Comparison of ENCODE assay signal across 20 mouse cellular contexts in genomic region chr1:130130901-130131300, GRCm38 (mm10).
DNase-seq lines count a peak whose midpoint lies in the region; ATAC-seq lines count a peak whose summit lies in the region.
"Had no signal": no experiment of that assay in that cellular context is flagged by ENCODE, and none has a peak within 500 bp of the region (broad histone marks: within the 10 kb centered on the region; RNA-seq: fewer than 3 reads in every experiment).

No protein-coding gene starts in this region.

- peak; percentile 73 for ATAC-seq in frontal cortex, adult (ENCODE audit: low TSS enrichment)
- ATAC-seq: inflammation-experienced regulatory T-cells, adult 6 months; liver, embryonic 12.5 days; midbrain, embryonic 16.5 days had no signal

- no peaks in the 10 kb centered on the region for H3K36me3 ChIP-seq in heart, embryonic 10.5 days
- H3K36me3 ChIP-seq: embryonic facial prominence, embryonic 15.5 days; hindbrain, embryonic 13.5 days; limb, embryonic 12.5 days; liver, embryonic 12.5 days had no signal

- no peaks in the 10 kb centered on the region for H3K9me3 ChIP-seq in heart, embryonic 10.5 days
- H3K9me3 ChIP-seq: embryonic facial prominence, embryonic 15.5 days; hindbrain, embryonic 13.5 days; limb, embryonic 12.5 days; liver, embryonic 12.5 days had no signal

- no peaks in the 10 kb centered on the region for H3K4me1 ChIP-seq in heart, embryonic 10.5 days
- H3K4me1 ChIP-seq: embryonic facial prominence, embryonic 15.5 days; hindbrain, embryonic 13.5 days; limb, embryonic 12.5 days; liver, embryonic 12.5 days had no signal

- no peak overlapping the region for H3K27ac ChIP-seq in heart, embryonic 10.5 days
- H3K27ac ChIP-seq: embryonic facial prominence, embryonic 15.5 days; gastrocnemius, adult 2 months; hindbrain, embryonic 13.5 days; limb, embryonic 12.5 days; liver, embryonic 12.5 days had no signal

- no peaks in the 10 kb centered on the region for H3K27me3 ChIP-seq in heart, embryonic 10.5 days (ENCODE audit: insufficient read depth, poor library complexity, severe bottlenecking)
- H3K27me3 ChIP-seq: embryonic facial prominence, embryonic 15.5 days; hindbrain, embryonic 13.5 days; limb, embryonic 12.5 days; liver, embryonic 12.5 days had no signal

- H3K4me3 ChIP-seq in heart, embryonic 10.5 days = no peak overlapping the region
- H3K4me3 ChIP-seq: embryonic facial prominence, embryonic 15.5 days; gastrocnemius, adult 2 months; hindbrain, embryonic 13.5 days; limb, embryonic 12.5 days; liver, embryonic 12.5 days had no signal

- no peak for DNase-seq in frontal cortex, postnatal 25 days (ENCODE audit: low spot score in 2 of 2)
- DNase-seq in layer of hippocampus, adult 18-20 months (ENCODE audit: low spot score in 2 of 2) = peak; percentile 10 to 57
- DNase-seq in layer of hippocampus, postnatal 36 days = peak; percentile 11 to 25
- peak; percentile 22 for DNase-seq in telencephalon, adult 2 months (ENCODE audit: low read depth, low spot score)
- DNase-seq in heart, embryonic 10.5 days (ENCODE audit: low spot score) = no peak
- no peak for DNase-seq in T-cell, adult 2 months (ENCODE audit: low spot score)
- DNase-seq: gastrocnemius, adult 2 months; heart, postnatal 14 days; kidney, adult 8-10 months; kidney, postnatal 25 days; lung, embryonic 14.5 days; lung, postnatal 4 days; spleen, adult 18-20 months had no signal

- WGBS in heart, embryonic 10.5 days = 78% methylated on average over 3 of the region's 3 CpGs

Comparison
In these comparisons a context has a peak if more than half of its experiments do, and no peak if none do; other contexts are left out.
1. DNase-seq: peak in layer of hippocampus, adult 18-20 months (2 of 2), layer of hippocampus, postnatal 36 days (2 of 2) and telencephalon, adult 2 months (single experiment); none in frontal cortex, postnatal 25 days (0 of 2), heart, embryonic 10.5 days (single experiment) and T-cell, adult 2 months (single experiment).